13 mouse cellular contexts compared by ENCODE assay signal in genomic region chr14:105074776-105075175, GRCm38 (mm10).
"Had no signal": no experiment of that assay in that cellular context is flagged by ENCODE, and none has a peak within 500 bp of the region (broad histone marks: within the 10 kb centered on the region; RNA-seq: fewer than 3 reads in every experiment).

No protein-coding gene starts in this region.

- DNase-seq: lung, adult 18-20 months; lung, embryonic 14.5 days; lung, postnatal 10 days; lung, postnatal 4 days; midbrain, embryonic 14.5 days; retina, postnatal 1 day; right cerebral cortex, adult 18-20 months; right cerebral cortex, postnatal 25 days; right cerebral cortex, postnatal 4 days; spleen, adult 18-20 months; thymus, adult 18-20 months; thymus, postnatal 25 days; thymus, postnatal 4 days had no signal
